Mouse (Mus musculus): Measurements from ENCODE around the gene Olfr510.
"Not testable (repeated sequence)": the region's sequence is repeated elsewhere in the genome, so short reads cannot be mapped to it uniquely, and the experiment has no call there.

Gene Olfr510

GRCm38 (mm10) chr7:108666118-108666517, at the start of gene Olfr510:
Olfr510 (plus strand) TSS chr7:108666418.
- no peak for DNase-seq

GRCm38 (mm10) chr7:108616781-108617180, 49.4 kb upstream of the Olfr510 start:
- DNase-seq, result not testable (repeated sequence)

GRCm38 (mm10) chr7:108621514-108621913, 44.7 kb upstream of the Olfr510 start, which contains the start of gene Olfr507:
Olfr507 (plus strand) TSS chr7:108621814.
- DNase-seq, result no peak

- DNase-seq, result no peak
Measured at GRCm38 (mm10) chr7:108629694-108630093, 36.5 kb upstream of the Olfr510 start, which contains the start of gene Olfr508. Olfr508 (plus strand) TSS chr7:108629994.

- DNase-seq, result no peak
Measured at GRCm38 (mm10) chr7:108651806-108652205, 14.4 kb upstream of the Olfr510 start, which contains the start of gene Olfr509. Olfr509 (minus strand) TSS chr7:108651906.

- no peak for DNase-seq
Measured at GRCm38 (mm10) chr7:108662419-108662818, 3.8 kb upstream of the Olfr510 start.

GRCm38 (mm10) chr7:108671058-108671457, 4.8 kb downstream of the Olfr510 start:
- no peak for DNase-seq

GRCm38 (mm10) chr7:108678886-108679285, 12.7 kb downstream of the Olfr510 start:
- DNase-seq, result no peak

- no peak for DNase-seq
Measured at GRCm38 (mm10) chr7:108713020-108713419, 46.8 kb downstream of the Olfr510 start, which contains the start of gene Olfr512. Olfr512 (plus strand) TSS chr7:108713320.

Measured in kidney, postnatal 36 days (tissue).